26 mouse cellular contexts compared by ENCODE assay signal in the genomic region with DNA sequence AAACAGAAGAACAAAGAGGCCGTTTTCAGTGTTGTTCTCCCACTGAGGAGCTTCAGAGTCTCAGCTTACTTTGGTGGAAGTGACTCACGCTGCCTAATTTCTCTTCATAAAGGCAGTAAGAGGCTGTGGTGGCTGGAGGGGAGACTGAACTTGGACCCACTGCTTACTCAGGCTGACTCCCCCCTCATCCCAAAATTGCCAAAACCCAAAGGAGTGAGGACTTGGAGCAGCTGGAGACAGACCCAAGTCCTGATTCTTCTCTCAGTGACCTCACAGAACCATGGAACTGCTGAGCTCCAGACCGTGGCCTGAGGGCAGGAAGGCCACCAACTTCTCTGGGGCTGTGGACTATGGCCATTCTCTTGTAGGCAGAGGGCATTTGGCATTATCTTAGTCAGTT. TPM values are rescaled to one million over a fixed set of nuclear protein-coding genes. Genes with fewer than 3 reads are reported as not detected.
"Had no signal": no experiment of that assay in that cellular context is flagged by ENCODE, and none has a peak within 500 bp of the region (broad histone marks: within the 10 kb centered on the region; RNA-seq: fewer than 3 reads in every experiment).

No protein-coding gene starts in this region.

- H3K27ac ChIP-seq: liver, embryonic 15.5 days; lung, embryonic 15.5 days; macrophage; midbrain, embryonic 12.5 days; midbrain, embryonic 15.5 days; neural tube, embryonic 13.5 days; neural tube, embryonic 15.5 days had no signal

- ATAC-seq: liver, postnatal 0 days; lung, postnatal 0 days; midbrain, embryonic 15.5 days had no signal

- H3K9me3 ChIP-seq: liver, embryonic 15.5 days; lung, embryonic 15.5 days; megakaryocyte, embryonic 14.5 days; midbrain, embryonic 12.5 days; midbrain, embryonic 15.5 days; neural tube, embryonic 13.5 days; neural tube, embryonic 15.5 days had no signal

- DNase-seq: liver, postnatal 0 days; lung, adult 2 months; lung, postnatal 14 days; lung, postnatal 36 days; retina, postnatal 1 day; right cerebral cortex, adult 18-20 months; right cerebral cortex, postnatal 25 days; right cerebral cortex, postnatal 4 days; spleen, adult 18-20 months; thymus, adult 18-20 months; thymus, postnatal 14 days; thymus, postnatal 36 days had no signal

- H3K4me3 ChIP-seq: liver, embryonic 15.5 days; lung, embryonic 15.5 days; megakaryocyte, embryonic 14.5 days; midbrain, embryonic 12.5 days; midbrain, embryonic 15.5 days; neural tube, embryonic 13.5 days; neural tube, embryonic 15.5 days had no signal

- H3K9ac ChIP-seq: liver, embryonic 15.5 days; liver, postnatal 0 days; lung, embryonic 15.5 days; midbrain, embryonic 12.5 days; midbrain, embryonic 15.5 days; neural tube, embryonic 13.5 days; neural tube, embryonic 15.5 days had no signal

- H3K4me2 ChIP-seq: liver, embryonic 15.5 days; lung, embryonic 15.5 days; midbrain, embryonic 12.5 days; midbrain, embryonic 15.5 days; neural tube, embryonic 13.5 days; neural tube, embryonic 15.5 days had no signal

- H3K36me3 ChIP-seq: liver, embryonic 15.5 days; lung, embryonic 15.5 days; midbrain, embryonic 12.5 days; midbrain, embryonic 15.5 days; neural tube, embryonic 13.5 days; neural tube, embryonic 15.5 days had no signal

- H3K27me3 ChIP-seq: liver, embryonic 15.5 days; lung, embryonic 15.5 days; megakaryocyte, embryonic 14.5 days; midbrain, embryonic 12.5 days; midbrain, embryonic 15.5 days; neural tube, embryonic 13.5 days; neural tube, embryonic 15.5 days had no signal

- H3K4me1 ChIP-seq: liver, embryonic 15.5 days; lung, embryonic 15.5 days; midbrain, embryonic 12.5 days; midbrain, embryonic 15.5 days; neural tube, embryonic 13.5 days; neural tube, embryonic 15.5 days had no signal

RNA-seq across cellular contexts. Expression of gene 1700093K21Rik, which starts 2.0 kb away (rescaled TPM):
- polyA plus RNA-seq: liver, embryonic 15.5 days; lung, adult 2 months; lung, embryonic 15.5 days; macrophage; midbrain, embryonic 12.5 days; neural tube, embryonic 11.5 days; neural tube, embryonic 15.5 days; small intestine, adult 2 months; stomach, embryonic 14.5 days; stomach, embryonic 16.5 days; thymus, postnatal 0 days had no signal
